Mouse (Mus musculus) liver, adult (tissue): Measurements from ENCODE around the gene Trabd2b.

ENCODE experiments used
- GATA4 ChIP-seq: IDR thresholded peaks from 2 replicates; pipeline ENCODE4 v1.6.1; 2014; ENCODE audit warnings: mild to moderate bottlenecking, low read length; ENCODE audit not compliant: insufficient replicate concordance

Gene Trabd2b

GRCm38 (mm10) chr4:114558487-114558886 lies 152.0 kb downstream of the Trabd2b start:
- TF ChIP-seq GATA4, result no peak

GRCm38 (mm10) chr4:114560638-114561216 lies 154.2 kb downstream of the Trabd2b start:
- TF ChIP-seq GATA4, result no peak

DNA sequence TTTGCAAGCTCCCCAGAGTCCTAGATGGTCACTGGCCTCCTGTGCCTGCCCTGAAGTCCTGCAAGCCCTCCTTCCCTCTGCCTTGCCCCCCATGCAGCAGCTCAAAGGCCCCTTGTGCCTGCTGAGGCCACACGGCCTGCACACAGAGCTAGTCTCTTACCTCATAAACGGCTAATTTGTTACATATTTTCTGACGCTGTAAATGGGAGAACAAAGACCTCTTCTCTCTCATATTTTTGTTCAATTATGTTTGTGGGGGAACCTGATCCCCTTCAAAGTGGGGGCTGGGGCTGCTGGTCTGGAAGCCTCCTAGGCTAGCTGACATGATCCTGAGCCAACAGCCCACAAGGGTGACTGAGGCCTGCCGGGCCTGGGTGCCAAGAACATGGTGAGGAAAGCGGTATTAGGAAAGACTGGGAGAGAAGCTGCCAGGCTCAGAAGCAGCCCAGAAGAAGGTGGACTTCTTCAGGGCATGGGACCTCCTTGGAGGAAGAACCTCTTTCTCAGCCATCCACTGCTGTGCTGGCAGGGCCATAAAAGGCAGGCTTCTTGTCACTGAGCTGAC lies 157.7 kb downstream of the Trabd2b start:
- no peak for TF ChIP-seq GATA4

DNA sequence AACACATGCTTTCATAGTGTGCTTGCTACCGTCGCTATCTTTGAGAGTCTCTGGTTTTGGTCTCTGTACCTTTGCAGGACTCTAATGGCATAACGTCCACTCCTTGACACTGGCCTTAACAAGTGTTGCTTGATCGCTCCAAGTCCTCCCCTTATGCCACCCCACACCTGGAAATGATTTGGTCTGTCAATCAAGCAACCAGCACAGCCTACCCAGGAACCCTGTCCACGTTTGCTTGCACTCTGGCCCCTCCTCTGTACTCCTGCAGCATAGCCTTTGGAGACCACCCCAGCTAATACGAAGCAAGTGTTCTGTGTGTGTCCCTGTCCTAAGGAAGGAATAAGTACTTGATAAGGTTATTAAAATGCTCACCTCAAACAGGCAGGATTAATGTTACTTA lies 161.1 kb downstream of the Trabd2b start:
- TF ChIP-seq GATA4, result no peak

DNA sequence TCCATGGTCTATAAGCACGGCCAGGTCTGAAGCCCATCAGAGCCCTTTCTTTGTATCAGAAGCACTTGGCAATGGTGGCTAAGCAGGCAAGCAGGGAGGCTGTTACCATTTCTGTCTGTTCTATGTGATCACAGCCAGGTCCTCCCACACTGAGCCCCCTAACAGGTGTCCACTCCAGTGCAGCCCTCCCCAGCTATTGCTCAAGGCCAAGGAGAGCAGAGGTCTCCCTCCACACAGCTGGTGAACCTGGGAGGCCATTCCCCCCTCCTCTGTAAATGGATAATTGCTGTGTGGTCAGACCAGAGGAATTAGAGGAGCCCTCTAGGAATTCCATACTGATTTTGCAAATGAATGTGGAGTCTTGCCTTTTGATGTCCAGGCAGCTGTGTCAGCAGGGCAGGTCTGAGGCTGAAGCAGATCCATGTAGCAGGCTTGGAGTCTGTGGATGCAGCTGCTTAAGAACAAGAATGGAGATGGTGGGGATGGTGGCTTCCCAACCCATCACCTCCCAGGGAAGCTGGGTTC lies 161.6 kb downstream of the Trabd2b start:
- TF ChIP-seq GATA4, result no peak

- no peak for TF ChIP-seq GATA4
Measured at GRCm38 (mm10) chr4:114578153-114578950, 171.8 kb downstream of the Trabd2b start.

DNA sequence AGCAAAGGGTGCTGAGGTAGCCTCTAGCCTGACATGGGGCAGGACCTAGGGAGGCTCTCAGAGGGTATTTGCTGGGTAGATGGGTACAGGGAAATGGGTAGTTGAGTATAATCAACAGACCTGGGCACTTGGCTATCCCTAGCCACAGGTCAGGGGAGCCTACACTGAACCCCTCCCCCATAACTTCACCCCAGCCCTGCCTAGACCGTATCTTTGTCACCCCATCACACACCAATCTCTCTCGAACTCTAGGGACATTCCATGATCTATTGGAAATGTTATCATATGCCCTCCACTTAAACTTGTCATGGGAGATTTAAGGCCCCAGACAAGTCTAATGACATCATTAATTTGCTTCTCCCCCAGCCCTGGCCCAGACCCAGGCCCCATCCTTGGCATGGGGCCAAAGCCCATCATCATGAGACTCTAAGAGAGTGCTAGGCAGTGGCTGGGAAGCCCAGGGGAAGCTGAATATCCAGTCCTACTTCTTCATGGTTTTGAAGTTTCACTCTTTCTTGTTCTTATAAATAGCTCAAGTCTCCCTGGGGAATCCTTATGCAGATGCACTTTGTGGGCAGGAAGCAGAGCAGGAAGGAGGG lies 177.1 kb downstream of the Trabd2b start:
- no peak for TF ChIP-seq GATA4

DNA sequence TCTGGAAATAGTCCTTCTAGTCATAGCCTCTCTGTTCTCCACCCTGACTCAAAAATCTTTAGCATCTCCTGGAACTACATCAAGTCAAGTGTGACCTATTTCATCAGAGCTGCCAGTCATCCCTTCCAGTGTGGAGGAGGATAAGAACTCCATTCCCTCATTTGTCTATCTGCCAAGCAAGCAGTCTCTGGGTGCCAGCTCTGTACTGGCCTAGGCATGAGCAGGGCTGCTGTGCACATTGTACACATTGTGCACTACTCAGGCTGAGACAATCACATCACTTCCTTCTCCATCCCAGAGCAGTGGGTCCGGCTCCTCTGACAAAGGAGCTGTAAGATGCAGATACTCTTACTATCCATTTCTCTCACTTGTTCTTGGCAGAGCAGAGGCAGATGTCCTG lies 178.2 kb downstream of the Trabd2b start:
- TF ChIP-seq GATA4, result no peak

DNA sequence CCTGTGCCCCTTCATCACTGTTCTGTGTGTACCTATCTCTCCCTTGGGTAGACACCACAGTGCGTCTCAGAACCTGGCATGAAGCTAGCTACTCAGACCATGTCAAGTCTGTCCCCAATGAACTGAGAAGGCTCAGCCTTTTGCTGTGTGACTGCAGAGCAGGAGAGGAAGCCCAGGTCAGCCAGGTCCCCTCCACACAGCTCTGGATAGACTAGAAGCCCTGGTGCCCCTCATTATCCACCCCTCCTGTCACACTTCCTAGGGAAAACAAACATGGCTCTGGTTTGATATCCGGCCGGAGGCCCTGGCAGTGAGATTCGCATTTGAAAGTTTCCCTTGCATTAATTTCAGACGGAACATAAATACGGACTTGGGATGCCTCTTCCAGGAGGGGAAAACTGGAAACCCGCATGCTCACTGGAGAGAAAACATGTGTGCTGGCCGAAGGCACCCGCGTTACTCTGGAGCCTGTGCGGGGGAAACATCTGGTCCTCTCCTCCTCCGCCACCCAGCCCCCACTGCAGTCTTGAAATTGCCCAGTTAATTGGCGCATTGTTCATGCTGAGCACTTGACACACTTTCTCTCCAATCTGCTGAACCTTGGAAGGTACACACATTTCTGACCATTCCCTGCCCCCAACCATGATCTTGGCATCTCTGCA lies 187.2 kb downstream of the Trabd2b start:
- TF ChIP-seq GATA4, result no peak

GRCm38 (mm10) chr4:114595188-114595701 lies 188.7 kb downstream of the Trabd2b start:
- TF ChIP-seq GATA4, result no peak

- no peak for TF ChIP-seq GATA4
Measured at GRCm38 (mm10) chr4:114599121-114599520, 192.6 kb downstream of the Trabd2b start.

GRCm38 (mm10) chr4:114601201-114602009 lies 194.9 kb downstream of the Trabd2b start:
- TF ChIP-seq GATA4, result no peak

DNA sequence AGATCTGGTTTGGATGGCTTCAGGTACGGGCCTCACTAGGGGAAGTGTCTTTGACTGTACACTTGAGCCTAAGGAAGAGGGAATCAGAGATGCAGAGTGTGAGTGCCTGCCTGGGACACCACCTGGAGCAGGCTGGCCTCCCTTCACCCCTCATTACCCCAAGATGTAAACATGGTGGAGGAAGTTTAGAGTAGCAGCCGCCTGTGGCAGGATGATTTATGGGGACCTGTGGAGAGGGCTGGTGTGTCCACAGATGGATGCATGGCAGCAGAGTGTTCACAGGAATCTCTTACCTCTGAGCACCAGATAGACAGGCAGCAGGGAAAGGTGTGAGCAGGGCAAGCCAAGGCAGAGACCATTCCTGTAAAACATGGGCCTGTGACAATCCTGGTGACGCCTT lies 199.1 kb downstream of the Trabd2b start:
- no peak for TF ChIP-seq GATA4

DNA sequence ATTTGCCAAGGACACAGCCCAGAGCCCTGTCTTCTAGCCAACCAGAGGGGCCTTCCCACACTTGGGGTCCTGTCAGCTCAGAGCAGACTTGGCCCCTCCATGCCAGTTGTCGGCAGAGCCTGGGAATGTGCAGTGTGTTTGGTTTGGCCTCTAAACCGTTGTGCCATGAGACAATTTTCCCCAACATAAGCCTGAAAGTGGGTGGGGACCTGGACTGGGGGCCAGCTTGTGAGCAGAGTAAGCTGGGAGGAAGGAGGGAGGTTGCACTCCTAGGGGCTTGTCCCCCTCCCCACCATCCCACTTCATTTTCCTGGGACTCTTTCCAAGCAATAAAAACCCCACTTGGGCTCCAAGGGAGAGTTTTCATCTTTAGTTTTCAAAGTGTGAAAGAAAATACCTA lies 201.3 kb downstream of the Trabd2b start:
- TF ChIP-seq GATA4, result no peak

- TF ChIP-seq GATA4, result no peak
Measured at GRCm38 (mm10) chr4:114609297-114609696, 202.8 kb downstream of the Trabd2b start.
